Mouse (Mus musculus) neural tube, embryonic 11.5 days (tissue): ENCODE measurements at regions not wholly inside any gene's neighbourhood (a gene's known extent, or its start where the extent isn't known, plus 50 kb on each side); places are given as distances from the start of the nearest gene placed in this dataset.
A peak's percentile ranks its signal among the peaks of the same experiment; 100 is the strongest.

ENCODE experiments used
- ATAC-seq: fragments of 200-750 bp; cut with Nextera tagmentation; 2 replicates; pipeline ENCODE4 v1.8.0; 2017; ENCODE audit warnings: moderate number of reproducible peaks, mild to moderate bottlenecking, moderate TSS enrichment, moderate library complexity; ENCODE audit not compliant: insufficient read depth, low FRiP score, low TSS enrichment
- DNase-seq: peaks from one replicate; pipeline ENCODE4 v3.0.0-alpha.2; 2015; ENCODE audit warnings: low spot score
- H3K27ac ChIP-seq: fragments of 300-500 bp; sonication (generic); 2 replicates; pipeline ENCODE4 v1.5.1; 2014; ENCODE audit warnings: low read depth, mild to moderate bottlenecking, low read length
- H3K27me3 ChIP-seq: fragments of 300-500 bp; sonication (generic); 2 replicates; pipeline ENCODE4 v1.6.1; 2014; ENCODE audit warnings: mild to moderate bottlenecking, low read length, mixed read lengths; ENCODE audit not compliant: control insufficient read depth, insufficient read depth
- H3K36me3 ChIP-seq: fragments of 300-500 bp; sonication (generic); 2 replicates; pipeline ENCODE4 v1.6.1; 2014; ENCODE audit warnings: mild to moderate bottlenecking, low read length, moderate library complexity, mixed read lengths; ENCODE audit not compliant: control insufficient read depth, insufficient read depth
- H3K4me1 ChIP-seq: fragments of 300-500 bp; sonication (generic); 2 replicates; pipeline ENCODE4 v1.6.1; 2014; ENCODE audit warnings: low read length, mixed read lengths; ENCODE audit not compliant: control insufficient read depth, insufficient read depth
- H3K4me2 ChIP-seq: fragments of 300-500 bp; sonication (generic); 2 replicates; pipeline ENCODE4 v1.6.1; 2014; ENCODE audit warnings: low read depth, mild to moderate bottlenecking, moderate library complexity
- H3K4me3 ChIP-seq: fragments of 300-500 bp; sonication (generic); 2 replicates; pipeline ENCODE4 v1.5.1; 2014; ENCODE audit warnings: low read depth, low read length
- H3K9ac ChIP-seq: fragments of 300-500 bp; sonication (generic); 2 replicates; pipeline ENCODE4 v1.6.1; 2014; ENCODE audit warnings: mild to moderate bottlenecking, low read length
- H3K9me3 ChIP-seq: fragments of 300-500 bp; sonication (generic); 2 replicates; pipeline ENCODE4 v1.6.1; 2016; ENCODE audit warnings: low read length; ENCODE audit not compliant: control insufficient read depth
- WGBS: fragments of 180-500 bp; shearing (Covaris S2); extraction: QIAGEN DNeasy Blood & Tissue Kit; methylation state at CpG from one replicate; pipeline ENCODE4 v1.1.7; 2014; 5-methylcytosine and 5-hydroxymethylcytosine counted together

- whole genome bisulfite sequencing: 61% methylated on average over 10 of the region's 10 CpGs
- Histone ChIP-seq H3K9me3 (no peaks in the 10 kb centered on the region), H3K36me3 (no peaks in the 10 kb centered on the region), H3K27me3 (no peaks in the 10 kb centered on the region), H3K4me3 (no peak overlapping the region), H3K27ac (no peak overlapping the region), H3K4me2 (no peak overlapping the region), H3K9ac (no peak overlapping the region), H3K4me1 (no peaks in the 10 kb centered on the region)
- DNase-seq: no peak
- no peak for ATAC-seq
Observed at GRCm38 (mm10) chr3:149246935-149247625, 256.7 kb upstream of the Adgrl2 start.

DNA sequence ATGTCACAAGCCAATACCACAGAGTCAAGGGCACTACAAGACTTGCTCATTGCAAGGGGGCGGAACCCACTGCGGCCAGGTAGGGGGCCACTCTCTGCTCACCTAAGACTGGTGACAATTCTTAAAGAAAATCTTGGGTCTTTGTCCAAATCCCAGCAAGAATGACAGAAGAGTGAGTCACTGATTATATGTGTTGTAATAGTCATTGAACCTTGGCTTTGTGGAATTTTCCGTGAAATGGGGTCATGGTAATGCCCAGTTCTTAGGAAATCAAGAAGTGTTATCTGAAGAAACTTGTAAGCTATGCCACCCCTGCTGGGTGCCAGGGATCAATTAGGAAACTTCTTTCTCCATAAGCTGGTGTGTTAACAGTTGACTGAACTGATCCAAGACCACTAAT is 249.3 kb upstream of the Adgrl2 start:
- Histone ChIP-seq H3K9me3 (no peaks in the 10 kb centered on the region), H3K27me3 (no peaks in the 10 kb centered on the region), H3K4me1 (no peaks in the 10 kb centered on the region), H3K27ac (no peak overlapping the region), H3K4me2 (no peak overlapping the region), H3K36me3 (no peaks in the 10 kb centered on the region), H3K9ac (no peak overlapping the region), H3K4me3 (no peak overlapping the region)
- ATAC-seq: no peak
- 95% methylated on average over 3 of the region's 3 CpGs for WGBS
- no peak for DNase-seq

- Histone ChIP-seq H3K27me3 (no peaks in the 10 kb centered on the region), H3K27ac (no peak overlapping the region), H3K36me3 (no peaks in the 10 kb centered on the region), H3K9ac (no peak overlapping the region), H3K4me2 (no peak overlapping the region), H3K4me3 (no peak overlapping the region), H3K4me1 (no peaks in the 10 kb centered on the region), H3K9me3 (no peaks in the 10 kb centered on the region)
- ATAC-seq (0 out of 2 replicates have a peak, but pooled peaks have one; percentile 20), DNase-seq (no peak)
- 84% methylated on average over 5 of the region's 5 CpGs for WGBS
Observed at GRCm38 (mm10) chr3:149238076-149238475, 247.7 kb upstream of the Adgrl2 start.

DNA sequence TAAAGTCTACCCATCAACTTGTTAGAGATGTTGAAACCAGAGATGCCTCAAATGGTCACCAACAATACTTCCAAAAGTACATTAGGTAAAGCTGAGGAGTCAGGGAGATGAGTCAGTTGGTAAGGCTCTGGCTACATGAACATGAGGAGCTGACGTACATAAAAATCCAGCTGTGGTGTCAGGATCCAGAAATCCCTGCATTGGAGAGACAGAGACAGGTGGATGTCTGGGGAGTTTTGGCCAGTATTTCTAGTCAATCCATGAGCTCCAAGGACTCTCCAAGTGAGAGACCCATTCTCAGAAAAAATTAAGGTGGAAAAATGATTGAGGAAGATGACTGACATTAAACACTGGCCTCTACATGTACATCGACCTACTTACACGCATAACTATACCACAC is 244.8 kb upstream of the Adgrl2 start:
- WGBS: 91% methylated on average over 3 of the region's 3 CpGs
- no peak overlapping the region for H3K9ac ChIP-seq
- no peak overlapping the region for H3K4me3 ChIP-seq
- H3K4me1 ChIP-seq: no peaks in the 10 kb centered on the region
- H3K36me3 ChIP-seq: no peaks in the 10 kb centered on the region
- no peak overlapping the region for H3K27ac ChIP-seq
- ATAC-seq: no peak
- DNase-seq: no peak
- H3K9me3 ChIP-seq: no peaks in the 10 kb centered on the region
- no peak overlapping the region for H3K4me2 ChIP-seq
- no peaks in the 10 kb centered on the region for H3K27me3 ChIP-seq

DNA sequence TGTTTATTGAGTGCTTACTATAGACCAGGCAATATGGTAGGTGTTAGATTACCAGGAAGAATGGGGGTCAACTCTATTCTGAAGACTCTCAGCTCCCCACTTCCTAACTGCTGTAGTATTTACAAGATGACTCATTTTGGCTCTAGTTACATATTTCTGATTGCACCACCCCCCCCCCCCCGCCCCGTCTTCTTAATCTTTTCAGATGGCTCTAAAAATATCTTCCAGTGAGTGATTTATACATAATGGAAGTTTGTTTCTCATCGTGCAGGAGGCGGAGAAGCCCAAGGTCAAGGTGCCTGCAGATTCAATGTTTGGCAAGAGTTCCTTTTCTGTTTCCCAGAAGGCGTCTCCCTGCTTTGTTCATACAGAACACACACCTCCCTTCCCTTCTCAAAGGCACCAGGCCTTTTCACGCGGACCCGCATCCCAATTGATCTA is 243.4 kb upstream of the Adgrl2 start:
- Histone ChIP-seq H3K4me1 (no peaks in the 10 kb centered on the region), H3K27me3 (no peaks in the 10 kb centered on the region), H3K27ac (no peak overlapping the region), H3K4me2 (no peak overlapping the region), H3K36me3 (no peaks in the 10 kb centered on the region), H3K9ac (no peak overlapping the region), H3K4me3 (no peak overlapping the region), H3K9me3 (no peaks in the 10 kb centered on the region)
- ATAC-seq (no peak), DNase-seq (no peak)
- 92% methylated on average over 8 of the region's 8 CpGs for WGBS

DNA sequence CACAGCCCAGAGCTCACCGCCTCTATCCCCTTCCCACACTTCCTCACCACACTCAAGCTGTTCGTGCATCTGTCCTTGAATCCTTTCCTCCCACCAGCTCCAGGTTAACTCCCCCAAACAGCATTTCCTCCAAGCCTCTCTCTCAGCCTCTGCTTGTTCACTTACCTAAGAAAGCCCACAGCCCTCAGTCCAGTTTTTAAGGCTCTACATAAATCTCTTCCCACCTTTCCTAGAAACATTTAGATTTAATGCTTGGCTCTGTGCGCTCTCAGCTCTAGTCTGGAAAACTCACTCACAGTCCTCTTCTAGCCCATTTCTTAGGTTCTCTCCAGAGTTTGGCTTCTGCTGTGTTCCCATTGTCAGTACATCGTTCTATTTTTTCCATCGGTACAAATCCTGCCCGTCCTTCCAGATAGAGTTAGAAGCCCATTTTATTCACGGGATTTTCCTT is 242.9 kb upstream of the Adgrl2 start:
- Histone ChIP-seq H3K4me3 (no peak overlapping the region), H3K4me1 (no peaks in the 10 kb centered on the region), H3K27me3 (no peaks in the 10 kb centered on the region), H3K9me3 (no peaks in the 10 kb centered on the region), H3K36me3 (no peaks in the 10 kb centered on the region), H3K9ac (no peak overlapping the region), H3K4me2 (no peak overlapping the region), H3K27ac (no peak overlapping the region)
- WGBS: 91% methylated on average over 7 of the region's 7 CpGs
- ATAC-seq (no peak), DNase-seq (no peak)

DNA sequence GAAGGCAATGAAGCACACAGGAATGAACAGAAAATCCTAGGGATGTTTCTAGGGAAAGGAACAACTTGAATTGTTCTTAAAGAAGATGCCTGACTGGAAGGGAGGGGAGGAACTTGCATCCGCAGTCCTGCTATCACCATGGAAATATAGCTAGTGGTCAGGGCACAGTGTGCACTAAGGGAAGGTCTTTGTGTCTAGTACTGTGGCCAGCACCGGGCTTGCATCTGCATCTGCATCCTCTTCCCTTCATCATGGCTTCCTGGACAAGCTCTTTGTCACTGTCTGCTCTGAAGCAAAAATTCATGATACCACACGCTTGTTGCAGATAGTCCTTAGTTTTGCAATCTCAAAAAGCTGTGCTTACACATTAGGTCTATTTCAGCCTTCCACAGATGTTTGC is 241.0 kb upstream of the Adgrl2 start:
- Histone ChIP-seq H3K27me3 (no peaks in the 10 kb centered on the region), H3K36me3 (no peaks in the 10 kb centered on the region), H3K9ac (no peak overlapping the region), H3K9me3 (no peaks in the 10 kb centered on the region), H3K4me3 (no peak overlapping the region), H3K4me1 (no peaks in the 10 kb centered on the region), H3K4me2 (no peak overlapping the region), H3K27ac (no peak overlapping the region)
- WGBS: 91% methylated on average over 3 of the region's 3 CpGs
- no peak for ATAC-seq
- no peak for DNase-seq

DNA sequence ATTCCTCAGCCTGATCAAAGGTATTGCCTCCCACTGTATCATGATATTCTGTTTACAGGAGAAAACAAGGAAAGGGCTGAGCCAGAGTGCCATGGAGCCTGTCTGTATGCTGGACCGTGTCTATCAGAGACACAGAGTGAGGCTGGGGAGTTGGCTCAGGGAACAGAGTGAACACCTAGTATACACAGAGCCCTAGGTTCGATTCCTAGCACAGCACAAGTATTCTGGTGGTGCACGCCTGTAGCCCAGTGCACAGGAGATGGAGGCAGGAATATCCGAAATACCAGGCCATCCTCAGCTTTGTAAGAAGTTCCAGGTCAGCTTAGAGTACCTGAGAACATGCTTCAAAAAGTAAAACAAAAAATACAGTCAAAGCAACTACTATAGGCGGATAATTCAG is 237.2 kb upstream of the Adgrl2 start:
- Histone ChIP-seq H3K9me3 (no peaks in the 10 kb centered on the region), H3K4me1 (no peaks in the 10 kb centered on the region), H3K27me3 (no peaks in the 10 kb centered on the region), H3K27ac (no peak overlapping the region), H3K4me2 (no peak overlapping the region), H3K9ac (no peak overlapping the region), H3K36me3 (no peaks in the 10 kb centered on the region), H3K4me3 (no peak overlapping the region)
- WGBS: 86% methylated on average over 5 of the region's 5 CpGs
- ATAC-seq (no peak), DNase-seq (no peak)

GRCm38 (mm10) chr3:149226723-149227122 is 236.4 kb upstream of the Adgrl2 start:
- Histone ChIP-seq H3K27me3 (no peaks in the 10 kb centered on the region), H3K4me1 (no peaks in the 10 kb centered on the region), H3K36me3 (no peaks in the 10 kb centered on the region), H3K27ac (no peak overlapping the region), H3K4me2 (no peak overlapping the region), H3K4me3 (no peak overlapping the region), H3K9me3 (no peaks in the 10 kb centered on the region), H3K9ac (no peak overlapping the region)
- no peak for DNase-seq
- no peak for ATAC-seq
- 89% methylated on average over 4 of the region's 4 CpGs for WGBS
